Mouse (Mus musculus): ENCODE results near the gene Prpf4. TPM values are rescaled to one million over a fixed set of nuclear protein-coding genes. Genes with fewer than 3 reads are reported as not detected.
A peak's percentile ranks its signal among the peaks of the same experiment; 100 is the strongest.

Prpf4 gene
- polyA plus RNA-seq, 1 experiment from 2014 or later = 28.0 TPM

DNA sequence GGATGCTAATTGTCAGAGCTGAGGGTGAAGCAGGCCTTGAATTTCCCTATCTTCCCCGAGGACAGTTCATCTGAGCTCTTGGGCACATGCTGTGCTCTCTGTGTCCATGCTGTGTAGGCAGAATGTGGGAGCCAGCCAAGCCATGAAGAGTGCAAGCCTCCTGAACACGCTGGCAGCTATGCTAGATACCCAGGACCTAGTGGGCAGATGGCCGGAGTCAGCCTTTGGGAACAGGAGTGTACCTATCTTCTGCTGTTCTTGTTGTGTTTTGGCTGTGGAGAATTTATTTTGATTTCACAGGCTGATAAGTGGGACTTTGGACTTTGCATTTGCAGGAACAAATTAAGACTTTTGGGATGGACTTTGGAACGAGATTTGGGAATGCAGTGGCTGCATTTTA is 31.9 kb downstream of the Prpf4 start:
- H3K27ac ChIP-seq (ENCODE audit: low read depth, low read length) = no peak overlapping the region
- WGBS = 75% methylated on average over 4 of the region's 4 CpGs
- H3K27me3 ChIP-seq (ENCODE audit: control insufficient read depth, insufficient read depth, low read length) = no peaks in the 10 kb centered on the region

DNA sequence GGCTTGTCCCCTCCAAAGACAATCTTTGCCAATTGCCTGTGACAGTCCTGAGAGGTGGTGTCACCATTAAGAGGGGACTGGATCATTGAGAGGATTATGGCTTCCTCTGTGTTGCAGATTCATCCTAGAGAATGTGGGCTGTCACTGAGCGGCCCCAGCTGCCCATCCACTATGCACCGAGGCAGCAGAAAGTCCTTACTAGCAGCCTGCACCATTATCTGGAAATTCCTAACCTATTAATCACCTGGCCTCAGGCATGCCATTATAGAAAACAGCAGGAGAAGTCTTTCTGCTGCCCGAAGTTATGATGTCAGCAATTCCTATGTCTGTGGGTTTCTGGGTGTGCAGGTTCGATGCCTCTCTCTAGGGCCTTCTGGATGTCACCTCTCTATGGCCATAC is 32.4 kb downstream of the Prpf4 start:
- no peaks in the 10 kb centered on the region for H3K4me1 ChIP-seq (ENCODE audit: control insufficient read depth, insufficient read depth, low read length)
- no peaks in the 10 kb centered on the region for H3K9me3 ChIP-seq (ENCODE audit: control insufficient read depth, low read length)
- H3K36me3 ChIP-seq (ENCODE audit: control insufficient read depth, insufficient read depth, low read length) = no peaks in the 10 kb centered on the region
- no peak overlapping the region for H3K4me2 ChIP-seq
- no peak overlapping the region for H3K9ac ChIP-seq (ENCODE audit: low read length)
- no peaks in the 10 kb centered on the region for H3K27me3 ChIP-seq (ENCODE audit: control insufficient read depth, insufficient read depth, low read length)
- 88% methylated on average over 4 of the region's 4 CpGs for WGBS
- H3K4me3 ChIP-seq (ENCODE audit: low read depth, low read length) = no peak overlapping the region
- ATAC-seq (ENCODE audit: low FRiP score) (no peak), DNase-seq (ENCODE audit: low spot score, missing footprints) (no peak)
- no peak overlapping the region for H3K27ac ChIP-seq (ENCODE audit: low read depth, low read length)

More for the DNA sequence above, 31.9 kb downstream of the Prpf4 start:
- Histone ChIP-seq H3K9me3 (ENCODE audit: control insufficient read depth, low read length) (no peaks in the 10 kb centered on the region), H3K36me3 (ENCODE audit: control insufficient read depth, insufficient read depth, low read length) (no peaks in the 10 kb centered on the region), H3K4me2 (no peak overlapping the region), H3K4me3 (ENCODE audit: low read depth, low read length) (no peak overlapping the region), H3K4me1 (ENCODE audit: control insufficient read depth, insufficient read depth, low read length) (no peaks in the 10 kb centered on the region), H3K9ac (ENCODE audit: low read length) (no peak overlapping the region)
- ATAC-seq (ENCODE audit: low FRiP score) = no peak
- DNase-seq (ENCODE audit: low spot score, missing footprints) = no peak

DNA sequence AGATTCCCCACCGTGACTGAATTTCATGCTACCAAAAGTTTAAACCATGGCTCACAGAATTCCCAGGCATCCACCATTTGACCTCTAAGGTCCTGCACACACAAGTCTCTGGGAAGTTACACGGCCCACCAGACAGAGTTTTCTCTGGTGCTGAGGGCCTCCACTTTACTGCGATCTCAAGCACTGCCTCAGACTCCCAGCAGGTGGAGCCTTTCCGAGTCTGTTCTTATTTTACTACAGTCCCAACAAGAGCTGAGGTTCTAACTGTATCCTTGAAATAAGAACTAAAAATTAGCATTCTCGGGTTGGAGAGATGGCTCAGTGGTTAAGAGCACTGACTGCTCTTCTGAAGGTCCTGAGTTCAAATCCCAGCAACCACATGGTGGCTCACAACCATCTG is 46.4 kb downstream of the Prpf4 start:
- 68% methylated on average over 5 of the region's 5 CpGs for WGBS
- ATAC-seq (ENCODE audit: low FRiP score) = 0 out of 2 replicates have a peak, but pooled peaks have one; percentile 33

DNA sequence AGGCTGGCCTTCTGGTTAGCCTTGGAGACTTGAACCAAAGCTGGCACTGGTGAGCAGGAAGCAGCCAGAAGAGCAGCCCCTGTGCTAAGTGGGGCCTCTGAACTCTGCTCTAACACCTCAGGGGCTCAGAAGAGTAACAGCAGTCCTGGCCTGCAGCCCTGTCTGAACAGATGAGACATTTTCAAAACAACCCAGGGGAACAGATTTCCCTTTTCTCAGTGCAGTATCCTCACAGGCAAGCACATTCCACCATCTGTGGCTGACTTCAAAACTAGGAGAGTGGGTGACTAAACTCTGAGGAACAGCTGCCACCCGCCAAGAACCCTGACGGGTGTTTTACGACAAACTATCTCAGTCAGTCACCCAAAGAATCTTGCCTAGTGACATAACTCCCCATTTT is 50.5 kb downstream of the Prpf4 start:
- no peak overlapping the region for H3K4me2 ChIP-seq
- no peaks in the 10 kb centered on the region for H3K36me3 ChIP-seq (ENCODE audit: control insufficient read depth, insufficient read depth, low read length)
- no peaks in the 10 kb centered on the region for H3K4me1 ChIP-seq (ENCODE audit: control insufficient read depth, insufficient read depth, low read length)
- DNase-seq (ENCODE audit: low spot score, missing footprints) (no peak), ATAC-seq (ENCODE audit: low FRiP score) (no peak)
- H3K4me3 ChIP-seq (ENCODE audit: low read depth, low read length) = no peak overlapping the region
- no peaks in the 10 kb centered on the region for H3K27me3 ChIP-seq (ENCODE audit: control insufficient read depth, insufficient read depth, low read length)
- no peak overlapping the region for H3K9ac ChIP-seq (ENCODE audit: low read length)
- WGBS = 88% methylated on average over 3 of the region's 3 CpGs
- H3K9me3 ChIP-seq (ENCODE audit: control insufficient read depth, low read length) = no peaks in the 10 kb centered on the region
- H3K27ac ChIP-seq (ENCODE audit: low read depth, low read length) = no peak overlapping the region

More for the DNA sequence above, 46.4 kb downstream of the Prpf4 start:
- no peak overlapping the region for H3K4me2 ChIP-seq
- no peak overlapping the region for H3K4me3 ChIP-seq (ENCODE audit: low read depth, low read length)
- no peak overlapping the region for H3K27ac ChIP-seq (ENCODE audit: low read depth, low read length)
- no peak for DNase-seq (ENCODE audit: low spot score, missing footprints)
- H3K36me3 ChIP-seq (ENCODE audit: control insufficient read depth, insufficient read depth, low read length) = no peaks in the 10 kb centered on the region
- no peaks in the 10 kb centered on the region for H3K9me3 ChIP-seq (ENCODE audit: control insufficient read depth, low read length)
- no peaks in the 10 kb centered on the region for H3K27me3 ChIP-seq (ENCODE audit: control insufficient read depth, insufficient read depth, low read length)
- H3K4me1 ChIP-seq (ENCODE audit: control insufficient read depth, insufficient read depth, low read length) = no peaks in the 10 kb centered on the region
- H3K9ac ChIP-seq (ENCODE audit: low read length) = no peak overlapping the region

DNA sequence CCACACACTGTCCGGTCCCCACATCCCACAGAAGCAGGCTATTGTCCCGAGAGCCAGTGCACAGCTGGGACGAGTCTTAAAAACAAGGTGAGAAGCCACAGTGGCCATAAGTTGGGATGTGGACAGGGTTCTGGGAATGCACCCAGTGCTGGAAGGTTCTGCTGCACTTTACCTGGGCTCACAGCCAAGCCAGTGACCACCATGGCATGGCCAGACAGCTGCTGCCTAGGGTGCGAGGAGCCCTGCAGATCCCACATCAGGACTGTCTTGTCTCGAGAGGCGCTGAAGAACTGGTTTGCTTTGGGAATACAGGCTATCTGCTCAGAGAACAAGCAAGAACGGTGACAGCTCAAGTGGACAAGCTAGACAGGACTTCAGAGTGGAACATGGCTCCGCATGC is 51.8 kb downstream of the Prpf4 start:
- ATAC-seq (ENCODE audit: low FRiP score) = no peak
- no peak overlapping the region for H3K4me3 ChIP-seq (ENCODE audit: low read depth, low read length)
- DNase-seq (ENCODE audit: low spot score, missing footprints) = no peak
- WGBS = 93% methylated on average over 8 of the region's 8 CpGs
- no peaks in the 10 kb centered on the region for H3K27me3 ChIP-seq (ENCODE audit: control insufficient read depth, insufficient read depth, low read length)
- no peak overlapping the region for H3K27ac ChIP-seq (ENCODE audit: low read depth, low read length)
- H3K36me3 ChIP-seq (ENCODE audit: control insufficient read depth, insufficient read depth, low read length) = no peaks in the 10 kb centered on the region
- H3K4me1 ChIP-seq (ENCODE audit: control insufficient read depth, insufficient read depth, low read length) = no peaks in the 10 kb centered on the region
- H3K9me3 ChIP-seq (ENCODE audit: control insufficient read depth, low read length) = no peaks in the 10 kb centered on the region
- H3K9ac ChIP-seq (ENCODE audit: low read length) = no peak overlapping the region
- H3K4me2 ChIP-seq = no peak overlapping the region

DNA sequence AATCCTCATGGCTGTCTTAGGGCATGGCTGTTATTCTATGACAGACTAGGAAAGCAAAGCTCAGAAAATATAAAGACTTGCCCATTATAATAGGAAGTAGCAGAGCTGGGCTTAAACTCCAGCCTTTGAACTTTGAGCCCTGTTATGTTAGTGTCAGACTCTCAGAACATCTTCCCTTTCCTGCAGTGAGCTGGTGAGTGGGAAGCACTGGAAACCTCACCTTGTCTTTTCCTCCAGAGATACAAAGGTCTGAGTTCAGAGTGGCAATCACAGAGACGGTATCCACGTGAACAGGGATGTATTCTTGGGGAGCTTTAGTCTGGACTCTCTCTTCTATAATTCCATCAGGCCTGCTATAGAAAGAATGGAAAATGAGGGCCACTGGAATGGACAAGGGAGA is 54.5 kb downstream of the Prpf4 start:
- DNase-seq (ENCODE audit: low spot score, missing footprints) = no peak
- no peaks in the 10 kb centered on the region for H3K36me3 ChIP-seq (ENCODE audit: control insufficient read depth, insufficient read depth, low read length)
- H3K4me1 ChIP-seq (ENCODE audit: control insufficient read depth, insufficient read depth, low read length) = no peaks in the 10 kb centered on the region
- H3K9me3 ChIP-seq (ENCODE audit: control insufficient read depth, low read length) = no peaks in the 10 kb centered on the region
- no peak overlapping the region for H3K4me2 ChIP-seq
- ATAC-seq (ENCODE audit: low FRiP score) = no peak
- no peak overlapping the region for H3K27ac ChIP-seq (ENCODE audit: low read depth, low read length)
- H3K27me3 ChIP-seq (ENCODE audit: control insufficient read depth, insufficient read depth, low read length) = no peaks in the 10 kb centered on the region
- no peak overlapping the region for H3K9ac ChIP-seq (ENCODE audit: low read length)
- WGBS = 90% methylated on average over 2 of the region's 2 CpGs
- H3K4me3 ChIP-seq (ENCODE audit: low read depth, low read length) = no peak overlapping the region

DNA sequence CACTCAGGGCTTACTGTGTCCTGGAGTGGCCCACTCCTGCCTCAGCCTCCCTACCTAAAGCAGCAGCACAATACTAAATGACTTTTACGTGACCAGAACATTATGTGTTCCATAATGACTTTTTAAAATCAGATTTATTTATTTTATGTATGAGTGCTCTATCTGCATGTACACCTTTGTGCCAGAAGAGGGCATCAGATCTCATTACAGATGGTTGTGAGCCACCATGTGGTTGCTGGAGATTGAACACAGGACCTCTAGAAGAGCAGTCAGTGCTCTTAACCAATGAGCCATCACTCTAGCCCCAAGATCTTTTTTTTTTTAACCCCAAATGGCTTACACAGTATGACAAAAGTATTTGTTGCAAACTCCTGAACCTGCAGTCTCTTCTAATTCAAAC is 59.6 kb downstream of the Prpf4 start:
- Histone ChIP-seq H3K9ac (ENCODE audit: low read length) (no peak overlapping the region), H3K4me1 (ENCODE audit: control insufficient read depth, insufficient read depth, low read length) (peaks cover 7% of the 10 kb centered on the region; the same call in 1 of the 2 replicates), H3K36me3 (ENCODE audit: control insufficient read depth, insufficient read depth, low read length) (no peaks in the 10 kb centered on the region), H3K27ac (ENCODE audit: low read depth, low read length) (no peak overlapping the region), H3K27me3 (ENCODE audit: control insufficient read depth, insufficient read depth, low read length) (no peaks in the 10 kb centered on the region), H3K9me3 (ENCODE audit: control insufficient read depth, low read length) (no peaks in the 10 kb centered on the region), H3K4me2 (no peak overlapping the region), H3K4me3 (ENCODE audit: low read depth, low read length) (no peak overlapping the region)
- ATAC-seq (ENCODE audit: low FRiP score) (no peak), DNase-seq (ENCODE audit: low spot score, missing footprints) (no peak)
- WGBS = 82% methylated on average over 1 of the region's 1 CpGs

DNA sequence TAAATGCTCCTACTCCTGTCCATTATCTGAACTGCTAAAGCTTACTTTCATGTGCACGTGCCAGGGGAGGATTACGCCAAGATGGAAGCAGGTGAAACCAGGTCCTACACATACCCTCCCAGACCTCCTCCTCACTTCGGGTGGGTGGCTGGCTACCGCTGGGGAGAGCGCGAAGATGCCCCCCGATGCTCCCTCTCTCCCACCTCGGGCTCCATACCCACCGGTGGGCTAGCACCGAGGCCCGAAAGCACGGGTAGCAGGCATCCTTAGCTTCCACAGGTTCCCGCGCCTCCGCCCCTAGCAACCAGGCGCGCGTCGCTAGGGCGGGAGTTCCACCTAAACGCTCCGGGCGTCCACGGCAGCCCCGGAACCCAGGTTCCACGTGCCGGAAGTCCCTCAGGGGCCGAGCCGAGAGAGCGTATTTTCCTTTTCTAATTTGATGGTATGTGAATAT is 62.0 kb downstream of the Prpf4 start, which contains the start of gene Wdr31:
TSS of gene Wdr31 (minus strand) at position 299 of the 454 bp plus-strand sequence.
- Histone ChIP-seq H3K27me3 (ENCODE audit: control insufficient read depth, insufficient read depth, low read length) (no peaks in the 10 kb centered on the region), H3K36me3 (ENCODE audit: control insufficient read depth, insufficient read depth, low read length) (no peaks in the 10 kb centered on the region), H3K9ac (ENCODE audit: low read length) (peak within 1 kb of the TSS; percentile 74), H3K4me1 (ENCODE audit: control insufficient read depth, insufficient read depth, low read length) (peaks cover 7% of the 10 kb centered on the region; the same call in 1 of the 2 replicates), H3K9me3 (ENCODE audit: control insufficient read depth, low read length) (no peaks in the 10 kb centered on the region), H3K4me2 (peak within 1 kb of the TSS; percentile 87), H3K4me3 (ENCODE audit: low read depth, low read length) (peak within 1 kb of the TSS; percentile 55), H3K27ac (ENCODE audit: low read depth, low read length) (no peak within 1 kb of the TSS)
- DNase-seq (ENCODE audit: low spot score, missing footprints) (peak; percentile 99), ATAC-seq (ENCODE audit: low FRiP score) (peak; percentile 93)
- WGBS = 2% methylated on average over 30 of the region's 30 CpGs

DNA sequence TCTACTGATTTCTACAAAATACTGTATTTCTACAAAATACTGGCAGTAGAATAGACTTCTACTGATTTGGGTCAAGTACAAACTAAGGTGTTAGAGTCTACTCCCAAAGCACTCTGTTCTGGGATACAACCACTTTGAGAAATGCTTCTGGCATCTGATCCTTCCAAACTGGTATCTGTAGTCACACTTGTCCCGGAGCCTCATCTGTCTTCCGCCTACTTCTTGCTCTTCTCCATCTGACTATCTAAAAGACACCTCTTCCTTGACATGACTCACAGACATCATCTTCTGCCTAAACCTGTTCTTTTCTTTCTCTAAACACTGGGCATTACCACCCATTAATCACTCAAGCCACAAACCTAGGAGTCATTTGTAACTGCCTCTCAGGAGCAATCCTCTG is 63.5 kb downstream of the Prpf4 start:
- Histone ChIP-seq H3K27ac (ENCODE audit: low read depth, low read length) (no peak overlapping the region), H3K27me3 (ENCODE audit: control insufficient read depth, insufficient read depth, low read length) (no peaks in the 10 kb centered on the region; the same call in 1 of the 2 replicates), H3K9ac (ENCODE audit: low read length) (no peak overlapping the region), H3K4me2 (no peak overlapping the region), H3K36me3 (ENCODE audit: control insufficient read depth, insufficient read depth, low read length) (no peaks in the 10 kb centered on the region), H3K4me3 (ENCODE audit: low read depth, low read length) (no peak overlapping the region), H3K9me3 (ENCODE audit: control insufficient read depth, low read length) (no peaks in the 10 kb centered on the region), H3K4me1 (ENCODE audit: control insufficient read depth, insufficient read depth, low read length) (peaks cover 7% of the 10 kb centered on the region; the same call in 1 of the 2 replicates)
- ATAC-seq (ENCODE audit: low FRiP score) = no peak
- 97% methylated on average over 2 of the region's 2 CpGs for WGBS
- DNase-seq (ENCODE audit: low spot score, missing footprints) = no peak
